Mouse (Mus musculus) kidney, adult 2 months (tissue): ENCODE data around the gene Dydc2. TPM values are rescaled to one million over a fixed set of nuclear protein-coding genes. Genes with fewer than 3 reads are reported as not detected.

Source experiments
- DNase-seq: peaks from one replicate; pipeline ENCODE4 v3.0.0; 2021
- H3K27ac ChIP-seq: fragments of 200-500 bp; 2 replicates; pipeline ENCODE4 v1.5.1; 2012; ENCODE audit warnings: low read depth, low read length, control low read depth, inconsistent platforms; ENCODE audit not compliant: insufficient read depth
- H3K27me3 ChIP-seq: fragments of 200-500 bp; replicated peaks from 2 replicates; pipeline ENCODE4 v1.6.1; 2012; ENCODE audit warnings: mild to moderate bottlenecking, moderate library complexity, low read length, inconsistent platforms; ENCODE audit not compliant: control insufficient read depth, insufficient read depth
- H3K36me3 ChIP-seq: fragments of 200-500 bp; 2 replicates; pipeline ENCODE4 v1.6.1; 2012; ENCODE audit warnings: mild to moderate bottlenecking, moderate library complexity, low read length, inconsistent platforms; ENCODE audit not compliant: control insufficient read depth, insufficient read depth
- H3K4me1 ChIP-seq: fragments of 200-500 bp; 2 replicates; pipeline ENCODE4 v1.6.1; 2011; ENCODE audit warnings: low read length; ENCODE audit not compliant: control insufficient read depth, insufficient read depth
- H3K4me3 ChIP-seq: fragments of 200-500 bp; 2 replicates; pipeline ENCODE4 v1.5.1; 2011; ENCODE audit warnings: mild to moderate bottlenecking, low read depth, low read length, control low read depth; ENCODE audit not compliant: insufficient read depth
- CTCF ChIP-seq: fragments of 200-500 bp; conservative IDR thresholded peaks from 2 replicates; pipeline ENCODE4 v1.5.1; 2011; ENCODE audit warnings: low read depth, mild to moderate bottlenecking, control low read depth, low read length, moderate library complexity, mixed read lengths; ENCODE audit not compliant: insufficient read depth, insufficient read length
- POLR2A ChIP-seq: fragments of 200-500 bp; IDR thresholded peaks from one replicate; pipeline ENCODE4 v1.6.1; 2011; ENCODE audit warnings: low read depth, low read length, control low read depth
- WGBS: fragments of 180-500 bp; shearing (Covaris S2); methylation state at CpG from one replicate; pipeline ENCODE4 v1.1.7; 2018; 5-methylcytosine and 5-hydroxymethylcytosine counted together
- polyA plus RNA-seq: library from polyadenylated mRNA; depleted of rRNA; stranded (reverse); fragments of >200 nt; gene quantifications from 2 replicates; pipeline ENCODE4 v1.2.3, GENCODE M21; 2012

Dydc2 gene
- polyA plus RNA-seq, 1 experiment: not detected

- TF ChIP-seq POLR2A (no peak), CTCF (no peak)
Measured at GRCm38 (mm10) chr14:41021246-41021645, 47.8 kb downstream of the Dydc2 start.

GRCm38 (mm10) chr14:41017460-41017859, 51.5 kb downstream of the Dydc2 start:
- Histone ChIP-seq H3K36me3 (no peaks in the 10 kb centered on the region), H3K4me3 (no peak overlapping the region), H3K27me3 (no peaks in the 10 kb centered on the region), H3K27ac (no peak overlapping the region), H3K4me1 (peaks cover 5% of the 10 kb centered on the region; the same call in 1 of the 2 replicates)
- WGBS: 57% methylated on average over 5 of the region's 5 CpGs
- DNase-seq: no peak
- TF ChIP-seq CTCF (no peak), POLR2A (no peak)

More at GRCm38 (mm10) chr14:41021246-41021645, 47.8 kb downstream of the Dydc2 start:
- WGBS: 77% methylated on average over 3 of the region's 3 CpGs
- H3K27me3 ChIP-seq: no peaks in the 10 kb centered on the region
- no peaks in the 10 kb centered on the region for H3K4me1 ChIP-seq
- no peaks in the 10 kb centered on the region for H3K36me3 ChIP-seq
- H3K27ac ChIP-seq: no peak overlapping the region
- H3K4me3 ChIP-seq: no peak overlapping the region
- DNase-seq: no peak

- no peak overlapping the region for H3K4me3 ChIP-seq
- H3K4me1 ChIP-seq: peaks cover 13% of the 10 kb centered on the region
- no peak overlapping the region for H3K27ac ChIP-seq
- H3K36me3 ChIP-seq: no peaks in the 10 kb centered on the region
- H3K27me3 ChIP-seq: no peaks in the 10 kb centered on the region
- DNase-seq: no peak
- 75% methylated on average over 5 of the region's 5 CpGs for WGBS
- TF ChIP-seq POLR2A (no peak), CTCF (no peak)
Measured at GRCm38 (mm10) chr14:41014701-41015240, 54.2 kb downstream of the Dydc2 start.

- Histone ChIP-seq H3K4me3 (peak within 1 kb of the TSS; percentile 77), H3K27ac (peak within 1 kb of the TSS; percentile 64), H3K27me3 (no peaks in the 10 kb centered on the region), H3K36me3 (no peaks in the 10 kb centered on the region), H3K4me1 (peaks cover 13% of the 10 kb centered on the region)
- TF ChIP-seq CTCF (no peak), POLR2A (peak; percentile 62)
- 3% methylated on average over 32 of the region's 32 CpGs for WGBS
- peak; percentile 96 for DNase-seq
Measured at GRCm38 (mm10) chr14:41013630-41014613, 55.1 kb downstream of the Dydc2 start, which contains the start of gene Fam213a. Gene Fam213a, minus strand, starts transcription at chr14:41013788.

GRCm38 (mm10) chr14:41013143-41013542, 55.9 kb downstream of the Dydc2 start:
- Histone ChIP-seq H3K4me3 (peak overlapping the region; percentile 77), H3K36me3 (no peaks in the 10 kb centered on the region), H3K4me1 (peaks cover 19% of the 10 kb centered on the region), H3K27ac (peak overlapping the region; percentile 64), H3K27me3 (no peaks in the 10 kb centered on the region)
- no peak for DNase-seq
- 6% methylated on average over 9 of the region's 9 CpGs for WGBS
- TF ChIP-seq POLR2A (no peak), CTCF (no peak)

- no peak for TF ChIP-seq CTCF
- TF ChIP-seq POLR2A: no peak
- no peaks in the 10 kb centered on the region for H3K36me3 ChIP-seq
- H3K4me3 ChIP-seq: no peak overlapping the region
- H3K27ac ChIP-seq: peak overlapping the region; percentile 51; the same call in 1 of the 2 replicates
- H3K27me3 ChIP-seq: no peaks in the 10 kb centered on the region
- peaks cover 25% of the 10 kb centered on the region for H3K4me1 ChIP-seq
- peak; percentile 93 for DNase-seq
- 56% methylated on average over 3 of the region's 3 CpGs for WGBS
Measured at GRCm38 (mm10) chr14:41011916-41012315, 57.1 kb downstream of the Dydc2 start.

- 32% methylated on average over 2 of the region's 2 CpGs for WGBS
- peak; percentile 87 for DNase-seq
- peaks cover 39% of the 10 kb centered on the region for H3K4me1 ChIP-seq
- H3K27ac ChIP-seq: no peak overlapping the region
- TF ChIP-seq POLR2A (no peak), CTCF (no peak)
- H3K4me3 ChIP-seq: no peak overlapping the region
- H3K36me3 ChIP-seq: no peaks in the 10 kb centered on the region
- no peaks in the 10 kb centered on the region for H3K27me3 ChIP-seq
Measured at GRCm38 (mm10) chr14:41008138-41008537, 60.9 kb downstream of the Dydc2 start.
